Comparison of ENCODE assay signal across 7 mouse cellular contexts in the genomic region with DNA sequence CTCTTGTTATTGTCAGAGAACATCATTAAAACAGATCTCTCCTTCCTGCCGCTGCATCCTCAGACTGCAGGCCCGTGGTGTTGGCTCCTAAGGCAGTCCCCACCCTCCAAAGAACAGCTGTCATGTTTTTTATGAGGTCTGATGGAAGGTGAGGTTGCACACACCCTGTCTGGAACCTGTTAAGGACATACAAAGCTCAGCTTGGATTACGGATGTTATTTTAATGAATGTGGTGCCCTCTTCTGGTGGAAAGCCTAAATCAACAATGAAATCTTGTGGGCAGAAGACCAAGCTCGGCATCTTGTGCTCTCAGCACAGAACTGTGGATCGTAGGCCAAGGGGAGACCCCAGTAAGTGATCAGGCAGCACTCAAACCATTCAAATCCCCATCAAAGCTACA.
A peak's percentile ranks its signal among the peaks of the same experiment; 100 is the strongest.
DNase-seq lines count a peak whose midpoint lies in the region; TF ChIP-seq lines count a peak whose summit lies in the region.

No protein-coding gene starts in this region.

- H3K27ac ChIP-seq in embryonic facial prominence, embryonic 10.5 days (replicated peaks), result no peak overlapping the region
- no peak overlapping the region for H3K27ac ChIP-seq in hindbrain, embryonic 10.5 days
- peak overlapping the region; percentile 29; the same call in 1 of the 2 replicates for H3K27ac ChIP-seq in layer of hippocampus, adult 2 months

- H3K27me3 ChIP-seq in embryonic facial prominence, embryonic 10.5 days (replicated peaks; ENCODE audit: low read depth, poor library complexity, severe bottlenecking), result no peaks in the 10 kb centered on the region
- no peaks in the 10 kb centered on the region for H3K27me3 ChIP-seq in hindbrain, embryonic 10.5 days (ENCODE audit: insufficient read depth, poor library complexity, severe bottlenecking)

- H3K4me1 ChIP-seq in embryonic facial prominence, embryonic 10.5 days, result peaks cover 3% of the 10 kb centered on the region; the same call in 1 of the 2 replicates
- H3K4me1 ChIP-seq in hindbrain, embryonic 10.5 days (replicated peaks), result no peaks in the 10 kb centered on the region

- H3K4me3 ChIP-seq in embryonic facial prominence, embryonic 10.5 days, result no peak overlapping the region
- H3K4me3 ChIP-seq in hindbrain, embryonic 10.5 days, result no peak overlapping the region
- H3K4me3 ChIP-seq in layer of hippocampus, adult 2 months, result peak overlapping the region; percentile 39

- no peaks in the 10 kb centered on the region for H3K36me3 ChIP-seq in embryonic facial prominence, embryonic 10.5 days (replicated peaks)
- peaks cover 12% of the 10 kb centered on the region; the same call in 1 of the 2 replicates for H3K36me3 ChIP-seq in hindbrain, embryonic 10.5 days

- H3K9me3 ChIP-seq in embryonic facial prominence, embryonic 10.5 days, result no peaks in the 10 kb centered on the region
- H3K9me3 ChIP-seq in hindbrain, embryonic 10.5 days, result no peaks in the 10 kb centered on the region

- TF ChIP-seq CTCF in layer of hippocampus, adult 2 months (conservative IDR thresholded peaks at IDR 0.05), result peak; percentile 82

- 36% methylated on average over 5 of the region's 5 CpGs for WGBS in embryonic facial prominence, embryonic 10.5 days
- WGBS in hindbrain, embryonic 10.5 days, result 48% methylated on average over 5 of the region's 5 CpGs

- DNase-seq in ES-CJ7 (ENCODE audit: low read depth, low spot score) (peak; percentile 73), ZHBTc4 (ENCODE audit: low read depth, low spot score) (peak; percentile 70)
- peak; percentile 43 for DNase-seq in embryonic facial prominence, embryonic 10.5 days (ENCODE audit: low spot score)
- peak; percentile 42 for DNase-seq in hindbrain, embryonic 10.5 days (ENCODE audit: low spot score)
- peak; percentile 74 for DNase-seq in layer of hippocampus, adult 2 months (ENCODE audit: low spot score in 2 of 2)
- DNase-seq in lung, postnatal 25 days (ENCODE audit: low spot score), result peak; percentile 74
- DNase-seq in skeletal muscle tissue, adult 2 months (ENCODE audit: low read depth, low spot score), result peak; percentile 13

Comparison
In these comparisons a context has a peak if more than half of its experiments do, and no peak if none do; other contexts are left out.
1. DNase-seq: peak in every context shown above with its lines; median percentile 74 in layer of hippocampus, adult 2 months; 74 in lung, postnatal 25 days; 73 in ES-CJ7; 70 in ZHBTc4; 43 in embryonic facial prominence, embryonic 10.5 days; 42 in hindbrain, embryonic 10.5 days; 13 in skeletal muscle tissue, adult 2 months.